Comparison of ENCODE assay signal across 9 mouse cellular contexts in the genomic region with DNA sequence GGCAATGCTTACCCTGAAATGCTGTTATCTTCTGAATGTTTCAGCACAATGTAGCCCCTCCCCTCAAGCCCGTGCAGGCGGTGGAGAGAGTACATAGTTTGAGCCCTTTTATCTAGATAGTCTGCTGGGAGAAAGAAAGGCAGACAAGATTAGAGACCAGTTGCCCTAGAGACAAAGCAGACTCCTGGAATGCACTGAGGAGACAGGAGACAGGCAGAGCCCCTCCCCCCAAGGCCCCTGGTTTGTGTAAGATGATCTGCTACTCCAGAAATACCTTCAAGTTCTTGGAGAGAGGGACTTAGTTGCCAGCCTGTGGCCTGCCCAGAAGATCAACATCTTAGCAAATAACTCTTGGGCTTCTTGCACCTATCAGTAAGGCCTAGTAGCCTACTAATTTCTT.
DNase-seq lines count a peak whose midpoint lies in the region; ATAC-seq and TF ChIP-seq lines count a peak whose summit lies in the region.
"Had no signal": no experiment of that assay in that cellular context is flagged by ENCODE, and none has a peak within 500 bp of the region (broad histone marks: within the 10 kb centered on the region; RNA-seq: fewer than 3 reads in every experiment).

No protein-coding gene starts in this region.

- ATAC-seq in kidney, postnatal 0 days (replicated peaks; ENCODE audit: low FRiP score, low read depth), result 0 out of 2 replicates have a peak, but pooled peaks have one; percentile 7
- ATAC-seq in liver, embryonic 15.5 days (ENCODE audit: insufficient read depth), result 0 out of 2 replicates have a peak, but pooled peaks have one; percentile 25
- ATAC-seq: forebrain, embryonic 13.5 days had no signal

- no peak overlapping the region for H3K27ac ChIP-seq in kidney, postnatal 0 days
- H3K27ac ChIP-seq in liver, embryonic 15.5 days (replicated peaks), result no peak overlapping the region
- H3K27ac ChIP-seq: forebrain, embryonic 13.5 days had no signal

- DNase-seq in kidney, postnatal 0 days (ENCODE audit: low spot score), result peak; percentile 20
- no peak for DNase-seq in kidney, adult 8-10 months
- peak; percentile 27 for DNase-seq in Muller cell, postnatal 12 days (ENCODE audit: inconsistent ontology term)
- DNase-seq in embryo, embryonic 11 days, result peak; percentile 75
- no peak for DNase-seq in cerebellum, adult 18-20 months
- DNase-seq in left cerebral cortex, postnatal 10 days (ENCODE audit: extremely low spot score in 1 of 2, low spot score in 2 of 2), result no peak
- DNase-seq: lung, postnatal 14 days had no signal

- no peak overlapping the region for H3K4me3 ChIP-seq in kidney, postnatal 0 days (replicated peaks; ENCODE audit: low read depth, low read length)
- no peak overlapping the region for H3K4me3 ChIP-seq in liver, embryonic 15.5 days (replicated peaks)
- H3K4me3 ChIP-seq: forebrain, embryonic 13.5 days had no signal

- intact Hi-C loops in left cerebral cortex, postnatal 10 days (cut with DNase I), result no loop called here

- H3K4me2 ChIP-seq in kidney, postnatal 0 days (ENCODE audit: low read length), result no peak overlapping the region
- H3K4me2 ChIP-seq in liver, embryonic 15.5 days, result no peak overlapping the region
- H3K4me2 ChIP-seq: forebrain, embryonic 13.5 days had no signal

- no peak for TF ChIP-seq CTCF in kidney, postnatal 0 days (IDR thresholded peaks at IDR 0.05; ENCODE audit: low read depth)

- 16% methylated on average over 2 of the region's 2 CpGs for WGBS in kidney, postnatal 0 days
- 6% methylated on average over 2 of the region's 2 CpGs for WGBS in liver, embryonic 15.5 days (ENCODE audit: insufficient replicate concordance)

- H3K4me1 ChIP-seq in kidney, postnatal 0 days (replicated peaks; ENCODE audit: insufficient read depth, low read length), result no peaks in the 10 kb centered on the region
- H3K4me1 ChIP-seq in liver, embryonic 15.5 days (replicated peaks), result no peaks in the 10 kb centered on the region

- H3K9me3 ChIP-seq in kidney, postnatal 0 days (replicated peaks; ENCODE audit: low read length), result no peaks in the 10 kb centered on the region
- H3K9me3 ChIP-seq in liver, embryonic 15.5 days (replicated peaks), result no peaks in the 10 kb centered on the region
- H3K9me3 ChIP-seq: forebrain, embryonic 13.5 days had no signal

- H3K9ac ChIP-seq in kidney, postnatal 0 days (ENCODE audit: low read depth, low read length), result no peak overlapping the region
- no peak overlapping the region for H3K9ac ChIP-seq in liver, embryonic 15.5 days
- H3K9ac ChIP-seq: forebrain, embryonic 13.5 days had no signal

- H3K27me3 ChIP-seq in kidney, postnatal 0 days (ENCODE audit: insufficient read depth, low read length), result no peaks in the 10 kb centered on the region
- H3K27me3 ChIP-seq in liver, embryonic 15.5 days, result no peaks in the 10 kb centered on the region
- H3K27me3 ChIP-seq: forebrain, embryonic 13.5 days had no signal

- H3K36me3 ChIP-seq in kidney, postnatal 0 days (ENCODE audit: insufficient read depth, low read length), result no peaks in the 10 kb centered on the region
- no peaks in the 10 kb centered on the region for H3K36me3 ChIP-seq in liver, embryonic 15.5 days (replicated peaks)

Comparison
In these comparisons a context has a peak if more than half of its experiments do, and no peak if none do; other contexts are left out.
1. DNase-seq: peak in kidney, postnatal 0 days (single experiment), Muller cell, postnatal 12 days (single experiment) and embryo, embryonic 11 days (single experiment); none in kidney, adult 8-10 months (0 of 2), cerebellum, adult 18-20 months (0 of 2) and left cerebral cortex, postnatal 10 days (0 of 2).